Mouse (Mus musculus): ENCODE results near the gene Atp6v1e2. TPM values are rescaled to one million over a fixed set of nuclear protein-coding genes. Genes with fewer than 3 reads are reported as not detected.

Gene Atp6v1e2
- polyA plus RNA-seq, 1 experiment from 2014 or later, result not detected

- peak overlapping the region; percentile 84 for H3K9ac ChIP-seq (ENCODE audit: low read length)
- peak overlapping the region; percentile 80 for H3K27ac ChIP-seq (ENCODE audit: low read depth, low read length)
- H3K36me3 ChIP-seq (ENCODE audit: control insufficient read depth, insufficient read depth, low read length), result no peaks in the 10 kb centered on the region
- WGBS, result 0% methylated on average over 24 of the region's 24 CpGs
- ATAC-seq (ENCODE audit: insufficient read depth, low FRiP score, low TSS enrichment) (peak; percentile 60), DNase-seq (ENCODE audit: low spot score) (peak; percentile 88)
- H3K27me3 ChIP-seq (ENCODE audit: control insufficient read depth, insufficient read depth, low read length), result no peaks in the 10 kb centered on the region
- H3K4me3 ChIP-seq (ENCODE audit: low read depth, low read length), result peak overlapping the region; percentile 75
- peak overlapping the region; percentile 84 for H3K4me2 ChIP-seq (ENCODE audit: low read depth)
- peaks cover 16% of the 10 kb centered on the region for H3K4me1 ChIP-seq (ENCODE audit: control insufficient read depth, insufficient read depth, low read length)
- H3K9me3 ChIP-seq (ENCODE audit: control insufficient read depth, low read length), result no peaks in the 10 kb centered on the region
These were observed 14.7 kb upstream of the Atp6v1e2 start for GRCm38 (mm10) chr17:86962297-86962893.

GRCm38 (mm10) chr17:86961301-86961841 lies 13.7 kb upstream of the Atp6v1e2 start:
- peaks cover 16% of the 10 kb centered on the region for H3K4me1 ChIP-seq (ENCODE audit: control insufficient read depth, insufficient read depth, low read length)
- no peak for ATAC-seq (ENCODE audit: insufficient read depth, low FRiP score, low TSS enrichment)
- H3K9me3 ChIP-seq (ENCODE audit: control insufficient read depth, low read length), result no peaks in the 10 kb centered on the region
- no peak overlapping the region for H3K9ac ChIP-seq (ENCODE audit: low read length)
- DNase-seq (ENCODE audit: low spot score), result no peak
- whole genome bisulfite sequencing, result 73% methylated on average over 8 of the region's 8 CpGs
- no peaks in the 10 kb centered on the region for H3K36me3 ChIP-seq (ENCODE audit: control insufficient read depth, insufficient read depth, low read length)
- H3K4me3 ChIP-seq (ENCODE audit: low read depth, low read length), result no peak overlapping the region
- no peak overlapping the region for H3K27ac ChIP-seq (ENCODE audit: low read depth, low read length)
- H3K4me2 ChIP-seq (ENCODE audit: low read depth), result no peak overlapping the region; the same call in 1 of the 2 replicates
- no peaks in the 10 kb centered on the region for H3K27me3 ChIP-seq (ENCODE audit: control insufficient read depth, insufficient read depth, low read length)

- Histone ChIP-seq H3K4me2 (ENCODE audit: low read depth) (no peak overlapping the region), H3K36me3 (ENCODE audit: control insufficient read depth, insufficient read depth, low read length) (no peaks in the 10 kb centered on the region), H3K4me3 (ENCODE audit: low read depth, low read length) (no peak overlapping the region), H3K9ac (ENCODE audit: low read length) (no peak overlapping the region), H3K9me3 (ENCODE audit: control insufficient read depth, low read length) (no peaks in the 10 kb centered on the region), H3K27me3 (ENCODE audit: control insufficient read depth, insufficient read depth, low read length) (no peaks in the 10 kb centered on the region), H3K4me1 (ENCODE audit: control insufficient read depth, insufficient read depth, low read length) (0 out of 2 replicates have a peak, but pooled peaks cover 5% of the 10 kb centered on the region), H3K27ac (ENCODE audit: low read depth, low read length) (no peak overlapping the region)
- DNase-seq (ENCODE audit: low spot score) (no peak), ATAC-seq (ENCODE audit: insufficient read depth, low FRiP score, low TSS enrichment) (no peak)
- 90% methylated on average over 14 of the region's 14 CpGs for WGBS
These were observed 10.3 kb upstream of the Atp6v1e2 start for GRCm38 (mm10) chr17:86957968-86958367.

DNA sequence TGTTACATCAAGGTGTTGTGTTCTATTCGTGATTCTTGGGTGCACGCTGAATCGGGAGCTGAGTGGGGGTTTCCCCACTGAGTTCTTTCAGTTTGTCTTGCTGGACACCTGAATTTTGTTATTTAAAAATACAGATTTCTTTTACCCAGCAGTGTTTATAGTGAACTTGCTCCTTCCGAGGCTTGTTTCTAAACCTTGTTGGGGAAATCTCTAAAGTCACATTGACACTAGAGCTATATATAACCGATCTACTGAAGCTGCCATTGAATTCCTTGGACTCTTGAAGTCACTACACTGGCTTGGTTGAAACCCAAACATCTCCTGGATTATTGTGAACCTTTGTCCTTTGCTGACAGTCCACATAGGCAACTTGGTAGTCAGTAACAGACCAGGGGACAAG lies 9.5 kb upstream of the Atp6v1e2 start:
- ATAC-seq (ENCODE audit: insufficient read depth, low FRiP score, low TSS enrichment) (no peak), DNase-seq (ENCODE audit: low spot score) (no peak)
- Histone ChIP-seq H3K36me3 (ENCODE audit: control insufficient read depth, insufficient read depth, low read length) (no peaks in the 10 kb centered on the region), H3K27ac (ENCODE audit: low read depth, low read length) (no peak overlapping the region), H3K9me3 (ENCODE audit: control insufficient read depth, low read length) (no peaks in the 10 kb centered on the region), H3K4me1 (ENCODE audit: control insufficient read depth, insufficient read depth, low read length) (0 out of 2 replicates have a peak, but pooled peaks cover 5% of the 10 kb centered on the region), H3K27me3 (ENCODE audit: control insufficient read depth, insufficient read depth, low read length) (no peaks in the 10 kb centered on the region), H3K4me3 (ENCODE audit: low read depth, low read length) (no peak overlapping the region), H3K4me2 (ENCODE audit: low read depth) (no peak overlapping the region), H3K9ac (ENCODE audit: low read length) (no peak overlapping the region)
- 95% methylated on average over 5 of the region's 5 CpGs for WGBS

DNA sequence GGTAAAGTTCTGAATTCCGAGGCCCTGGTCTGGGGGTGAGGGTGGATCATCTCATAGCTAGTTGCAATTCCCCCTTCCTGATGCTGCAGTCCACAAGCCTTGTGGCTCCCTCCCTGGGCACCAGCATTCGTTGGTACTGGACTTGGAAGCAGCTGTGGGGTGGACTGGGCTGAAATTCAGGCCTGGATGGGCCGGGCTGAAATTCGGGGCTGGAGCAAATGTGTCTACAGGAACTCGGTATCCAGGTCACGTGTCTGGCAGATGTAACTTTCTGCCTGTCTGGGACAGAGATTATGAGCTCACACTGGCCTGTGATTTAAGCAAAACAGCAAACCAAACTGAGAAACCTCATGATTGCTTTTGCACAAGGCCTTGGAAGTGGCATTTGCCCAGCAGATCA lies 1.1 kb upstream of the Atp6v1e2 start:
- Histone ChIP-seq H3K36me3 (ENCODE audit: control insufficient read depth, insufficient read depth, low read length) (no peaks in the 10 kb centered on the region), H3K27me3 (ENCODE audit: control insufficient read depth, insufficient read depth, low read length) (no peaks in the 10 kb centered on the region), H3K27ac (ENCODE audit: low read depth, low read length) (no peak overlapping the region), H3K4me2 (ENCODE audit: low read depth) (no peak overlapping the region), H3K9me3 (ENCODE audit: control insufficient read depth, low read length) (no peaks in the 10 kb centered on the region), H3K9ac (ENCODE audit: low read length) (no peak overlapping the region), H3K4me1 (ENCODE audit: control insufficient read depth, insufficient read depth, low read length) (no peaks in the 10 kb centered on the region), H3K4me3 (ENCODE audit: low read depth, low read length) (no peak overlapping the region)
- WGBS, result 69% methylated on average over 6 of the region's 6 CpGs
- ATAC-seq (ENCODE audit: insufficient read depth, low FRiP score, low TSS enrichment) (no peak), DNase-seq (ENCODE audit: low spot score) (no peak)

DNA sequence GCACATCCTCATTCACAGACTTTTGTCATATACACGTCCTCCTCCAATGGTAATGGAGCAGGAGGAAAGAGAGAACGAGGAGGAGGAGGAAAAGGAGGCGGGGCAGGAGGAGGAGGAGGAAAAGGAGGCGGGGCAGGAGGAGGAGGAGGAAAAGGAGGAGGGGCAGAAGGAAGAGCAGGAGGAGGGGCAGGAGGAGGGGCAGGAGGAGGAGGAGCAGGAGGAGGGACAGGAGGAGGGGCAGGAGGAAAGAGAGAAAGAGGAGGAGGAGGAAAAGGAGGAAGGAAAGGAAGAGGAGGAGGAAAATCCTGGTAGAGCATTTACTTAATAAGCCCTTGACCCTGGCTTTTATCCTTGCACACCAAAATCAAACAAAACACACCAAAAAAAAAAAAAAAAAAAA lies 1.6 kb downstream of the Atp6v1e2 start:
- H3K4me3 ChIP-seq (ENCODE audit: low read depth, low read length), result no peak overlapping the region
- no peak overlapping the region for H3K4me2 ChIP-seq (ENCODE audit: low read depth)
- H3K9ac ChIP-seq (ENCODE audit: low read length), result no peak overlapping the region
- no peaks in the 10 kb centered on the region for H3K36me3 ChIP-seq (ENCODE audit: control insufficient read depth, insufficient read depth, low read length)
- DNase-seq (ENCODE audit: low spot score), result no peak
- no peaks in the 10 kb centered on the region for H3K4me1 ChIP-seq (ENCODE audit: control insufficient read depth, insufficient read depth, low read length)
- H3K27ac ChIP-seq (ENCODE audit: low read depth, low read length), result no peak overlapping the region
- no peaks in the 10 kb centered on the region for H3K27me3 ChIP-seq (ENCODE audit: control insufficient read depth, insufficient read depth, low read length)
- H3K9me3 ChIP-seq (ENCODE audit: control insufficient read depth, low read length), result no peaks in the 10 kb centered on the region
- no peak for ATAC-seq (ENCODE audit: insufficient read depth, low FRiP score, low TSS enrichment)
- WGBS, result 36% methylated on average over 4 of the region's 4 CpGs

- H3K4me2 ChIP-seq (ENCODE audit: low read depth), result no peak overlapping the region
- no peaks in the 10 kb centered on the region for H3K9me3 ChIP-seq (ENCODE audit: control insufficient read depth, low read length)
- H3K36me3 ChIP-seq (ENCODE audit: control insufficient read depth, insufficient read depth, low read length), result no peaks in the 10 kb centered on the region
- 90% methylated on average over 6 of the region's 6 CpGs for WGBS
- DNase-seq (ENCODE audit: low spot score) (no peak), ATAC-seq (ENCODE audit: insufficient read depth, low FRiP score, low TSS enrichment) (no peak)
- H3K4me3 ChIP-seq (ENCODE audit: low read depth, low read length), result no peak overlapping the region
- no peaks in the 10 kb centered on the region for H3K27me3 ChIP-seq (ENCODE audit: control insufficient read depth, insufficient read depth, low read length)
- H3K27ac ChIP-seq (ENCODE audit: low read depth, low read length), result no peak overlapping the region
- H3K9ac ChIP-seq (ENCODE audit: low read length), result no peak overlapping the region
- no peaks in the 10 kb centered on the region for H3K4me1 ChIP-seq (ENCODE audit: control insufficient read depth, insufficient read depth, low read length)
These were observed 4.5 kb downstream of the Atp6v1e2 start for GRCm38 (mm10) chr17:86943158-86943557.

GRCm38 (mm10) chr17:86942112-86942511 lies 5.6 kb downstream of the Atp6v1e2 start:
- H3K4me2 ChIP-seq (ENCODE audit: low read depth), result no peak overlapping the region
- no peaks in the 10 kb centered on the region for H3K27me3 ChIP-seq (ENCODE audit: control insufficient read depth, insufficient read depth, low read length)
- H3K4me1 ChIP-seq (ENCODE audit: control insufficient read depth, insufficient read depth, low read length), result no peaks in the 10 kb centered on the region
- no peak overlapping the region for H3K27ac ChIP-seq (ENCODE audit: low read depth, low read length)
- no peaks in the 10 kb centered on the region for H3K36me3 ChIP-seq (ENCODE audit: control insufficient read depth, insufficient read depth, low read length)
- ATAC-seq (ENCODE audit: insufficient read depth, low FRiP score, low TSS enrichment) (no peak), DNase-seq (ENCODE audit: low spot score) (no peak)
- H3K9me3 ChIP-seq (ENCODE audit: control insufficient read depth, low read length), result no peaks in the 10 kb centered on the region
- no peak overlapping the region for H3K4me3 ChIP-seq (ENCODE audit: low read depth, low read length)
- H3K9ac ChIP-seq (ENCODE audit: low read length), result no peak overlapping the region
- WGBS, result 63% methylated on average over 6 of the region's 6 CpGs

GRCm38 (mm10) chr17:86938683-86939082 lies 9.0 kb downstream of the Atp6v1e2 start:
- 59% methylated on average over 7 of the region's 7 CpGs for whole genome bisulfite sequencing
- H3K36me3 ChIP-seq (ENCODE audit: control insufficient read depth, insufficient read depth, low read length), result no peaks in the 10 kb centered on the region
- no peak for DNase-seq (ENCODE audit: low spot score)

More at GRCm38 (mm10) chr17:86938683-86939082, 9.0 kb downstream of the Atp6v1e2 start:
- H3K4me2 ChIP-seq (ENCODE audit: low read depth), result no peak overlapping the region
- no peak overlapping the region for H3K27ac ChIP-seq (ENCODE audit: low read depth, low read length)
- H3K9ac ChIP-seq (ENCODE audit: low read length), result no peak overlapping the region
- no peak for ATAC-seq (ENCODE audit: insufficient read depth, low FRiP score, low TSS enrichment)
- H3K4me1 ChIP-seq (ENCODE audit: control insufficient read depth, insufficient read depth, low read length), result no peaks in the 10 kb centered on the region
- H3K9me3 ChIP-seq (ENCODE audit: control insufficient read depth, low read length), result no peaks in the 10 kb centered on the region
- no peaks in the 10 kb centered on the region for H3K27me3 ChIP-seq (ENCODE audit: control insufficient read depth, insufficient read depth, low read length)
- no peak overlapping the region for H3K4me3 ChIP-seq (ENCODE audit: low read depth, low read length)

Data from neural tube, embryonic 11.5 days (tissue).